Mouse (Mus musculus) hindbrain, embryonic 15.5 days (tissue): ENCODE results near the gene Gm45799. TPM values are rescaled to one million over a fixed set of nuclear protein-coding genes. Genes with fewer than 3 reads are reported as not detected.
A peak's percentile ranks its signal among the peaks of the same experiment; 100 is the strongest.

Experiments used
- ATAC-seq: fragments of 200-750 bp; cut with Nextera tagmentation; 2 replicates; pipeline ENCODE4 v1.8.0; 2017; ENCODE audit warnings: low read depth, moderate number of reproducible peaks, moderate TSS enrichment; ENCODE audit not compliant: low FRiP score
- H3K27ac ChIP-seq: fragments of 300-500 bp; sonication (generic); replicated peaks from 2 replicates; pipeline ENCODE4 v1.5.1; 2015; ENCODE audit warnings: mild to moderate bottlenecking, inconsistent platforms
- H3K27me3 ChIP-seq: fragments of 300-500 bp; sonication (generic); 2 replicates; pipeline ENCODE4 v1.6.1; 2015; ENCODE audit warnings: control low read depth, inconsistent platforms
- H3K36me3 ChIP-seq: fragments of 300-500 bp; sonication (generic); 2 replicates; pipeline ENCODE4 v1.6.1; 2015; ENCODE audit warnings: control low read depth, inconsistent platforms
- H3K4me1 ChIP-seq: fragments of 300-500 bp; sonication (generic); replicated peaks from 2 replicates; pipeline ENCODE4 v1.6.1; 2015; ENCODE audit warnings: control low read depth, inconsistent platforms
- H3K4me2 ChIP-seq: fragments of 300-500 bp; sonication (generic); 2 replicates; pipeline ENCODE4 v1.6.1; 2015; ENCODE audit warnings: moderate library complexity, mild to moderate bottlenecking, inconsistent platforms
- H3K4me3 ChIP-seq: fragments of 300-500 bp; sonication (generic); 2 replicates; pipeline ENCODE4 v1.5.1; 2015; ENCODE audit warnings: mild to moderate bottlenecking, inconsistent platforms
- H3K9ac ChIP-seq: fragments of 300-500 bp; sonication (generic); 2 replicates; pipeline ENCODE4 v1.6.1; 2015; ENCODE audit warnings: inconsistent platforms
- H3K9me3 ChIP-seq: fragments of 300-500 bp; sonication (generic); 2 replicates; pipeline ENCODE4 v1.6.1; 2016; ENCODE audit warnings: control low read depth, inconsistent platforms
- WGBS: fragments of 180-500 bp; shearing (Covaris S2); methylation state at CpG from one replicate; pipeline ENCODE4 v1.1.7; 2015; 5-methylcytosine and 5-hydroxymethylcytosine counted together
- polyA plus RNA-seq: library from polyadenylated mRNA; unstranded; fragments of >200 nt; fragmentation: Nextera tagmentation; extraction: Ambion mirVana; gene quantifications from 2 replicates; pipeline ENCODE4 v1.2.1, GENCODE M21; 2015

The Gm45799 gene
- polyA plus RNA-seq, 1 experiment from 2014 or later: 18.7 TPM

- H3K27me3 ChIP-seq: no peaks in the 10 kb centered on the region
- H3K4me1 ChIP-seq: peaks cover 5% of the 10 kb centered on the region
- peak within 1 kb of the TSS; percentile 40 for H3K4me3 ChIP-seq
- no peaks in the 10 kb centered on the region for H3K36me3 ChIP-seq
- peak within 1 kb of the TSS; percentile 72 for H3K4me2 ChIP-seq
- H3K9me3 ChIP-seq: no peaks in the 10 kb centered on the region
- 0 out of 2 replicates have a peak within 1 kb of the TSS, but pooled peaks have one; percentile 10 for H3K9ac ChIP-seq
- no peak within 1 kb of the TSS for H3K27ac ChIP-seq
- ATAC-seq: peak; percentile 91
- 3% methylated on average over 17 of the region's 17 CpGs for WGBS
Observed at GRCm38 (mm10) chr7:105650639-105651435, 10.5 kb downstream of the Gm45799 start, which contains the start of gene Dnhd1. Gene Dnhd1 (plus strand): TSS chr7:105650827.

GRCm38 (mm10) chr7:105685541-105686197 is 45.3 kb downstream of the Gm45799 start:
- 17% methylated on average over 13 of the region's 13 CpGs for WGBS
- no peaks in the 10 kb centered on the region for H3K4me1 ChIP-seq
- H3K4me3 ChIP-seq: no peak overlapping the region
- no peak overlapping the region for H3K27ac ChIP-seq
- ATAC-seq: peak; percentile 73; the same call in 1 of the 2 replicates
- H3K9ac ChIP-seq: no peak overlapping the region
- H3K36me3 ChIP-seq: no peaks in the 10 kb centered on the region
- H3K9me3 ChIP-seq: no peaks in the 10 kb centered on the region
- H3K27me3 ChIP-seq: no peaks in the 10 kb centered on the region
- peak overlapping the region; percentile 33; the same call in 1 of the 2 replicates for H3K4me2 ChIP-seq

GRCm38 (mm10) chr7:105690875-105691274 is 50.5 kb downstream of the Gm45799 start:
- no peaks in the 10 kb centered on the region for H3K27me3 ChIP-seq
- ATAC-seq: no peak
- H3K9ac ChIP-seq: no peak overlapping the region
- H3K36me3 ChIP-seq: no peaks in the 10 kb centered on the region
- no peak overlapping the region for H3K27ac ChIP-seq
- no peak overlapping the region for H3K4me3 ChIP-seq
- H3K9me3 ChIP-seq: no peaks in the 10 kb centered on the region
- WGBS: 86% methylated on average over 1 of the region's 1 CpGs
- no peak overlapping the region for H3K4me2 ChIP-seq
- no peaks in the 10 kb centered on the region for H3K4me1 ChIP-seq

GRCm38 (mm10) chr7:105703184-105703583 is 62.8 kb downstream of the Gm45799 start:
- Histone ChIP-seq H3K4me3 (no peak overlapping the region), H3K9ac (no peak overlapping the region), H3K27ac (no peak overlapping the region), H3K27me3 (no peaks in the 10 kb centered on the region), H3K36me3 (no peaks in the 10 kb centered on the region), H3K4me1 (no peaks in the 10 kb centered on the region), H3K9me3 (no peaks in the 10 kb centered on the region), H3K4me2 (no peak overlapping the region)
- 86% methylated on average over 16 of the region's 16 CpGs for WGBS
- no peak for ATAC-seq

GRCm38 (mm10) chr7:105703816-105704215 is 63.5 kb downstream of the Gm45799 start:
- Histone ChIP-seq H3K27ac (no peak overlapping the region), H3K9me3 (no peaks in the 10 kb centered on the region), H3K4me1 (no peaks in the 10 kb centered on the region), H3K9ac (no peak overlapping the region), H3K27me3 (no peaks in the 10 kb centered on the region), H3K4me3 (no peak overlapping the region), H3K36me3 (no peaks in the 10 kb centered on the region), H3K4me2 (no peak overlapping the region)
- ATAC-seq: no peak
- 88% methylated on average over 4 of the region's 4 CpGs for WGBS

GRCm38 (mm10) chr7:105708733-105709132 is 68.4 kb downstream of the Gm45799 start:
- 92% methylated on average over 5 of the region's 5 CpGs for WGBS

GRCm38 (mm10) chr7:105715366-105715765 is 75.0 kb downstream of the Gm45799 start:
- WGBS: 67% methylated on average over 3 of the region's 3 CpGs

More at GRCm38 (mm10) chr7:105708733-105709132, 68.4 kb downstream of the Gm45799 start:
- Histone ChIP-seq H3K4me3 (no peak overlapping the region), H3K9me3 (no peaks in the 10 kb centered on the region), H3K9ac (no peak overlapping the region), H3K4me1 (no peaks in the 10 kb centered on the region), H3K36me3 (no peaks in the 10 kb centered on the region), H3K4me2 (no peak overlapping the region), H3K27ac (no peak overlapping the region), H3K27me3 (no peaks in the 10 kb centered on the region)
- ATAC-seq: no peak

GRCm38 (mm10) chr7:105721916-105722315 is 81.6 kb downstream of the Gm45799 start:
- no peak overlapping the region for H3K27ac ChIP-seq
- H3K4me3 ChIP-seq: no peak overlapping the region
- peaks cover 3% of the 10 kb centered on the region; the same call in 1 of the 2 replicates for H3K4me1 ChIP-seq
- H3K4me2 ChIP-seq: no peak overlapping the region
- H3K27me3 ChIP-seq: no peaks in the 10 kb centered on the region
- H3K9me3 ChIP-seq: no peaks in the 10 kb centered on the region
- no peak overlapping the region for H3K9ac ChIP-seq
- H3K36me3 ChIP-seq: no peaks in the 10 kb centered on the region
- WGBS: 83% methylated on average over 2 of the region's 2 CpGs
- no peak for ATAC-seq

More at GRCm38 (mm10) chr7:105715366-105715765, 75.0 kb downstream of the Gm45799 start:
- Histone ChIP-seq H3K36me3 (no peaks in the 10 kb centered on the region), H3K4me3 (no peak overlapping the region), H3K9me3 (no peaks in the 10 kb centered on the region), H3K4me1 (no peaks in the 10 kb centered on the region), H3K27ac (no peak overlapping the region), H3K27me3 (no peaks in the 10 kb centered on the region), H3K9ac (no peak overlapping the region), H3K4me2 (no peak overlapping the region)
- no peak for ATAC-seq

GRCm38 (mm10) chr7:105726144-105726979 is 86.0 kb downstream of the Gm45799 start:
- no peak overlapping the region for H3K9ac ChIP-seq
- ATAC-seq: peak; percentile 86
- peaks cover 3% of the 10 kb centered on the region; the same call in 1 of the 2 replicates for H3K4me1 ChIP-seq
- 0 out of 2 replicates have a peak overlapping the region, but pooled peaks have one; percentile 19 for H3K27ac ChIP-seq
- H3K4me3 ChIP-seq: no peak overlapping the region
- WGBS: 80% methylated on average over 4 of the region's 4 CpGs
- H3K9me3 ChIP-seq: no peaks in the 10 kb centered on the region
- no peak overlapping the region for H3K4me2 ChIP-seq
- H3K36me3 ChIP-seq: peaks cover 13% of the 10 kb centered on the region
- no peaks in the 10 kb centered on the region for H3K27me3 ChIP-seq

GRCm38 (mm10) chr7:105726980-105727325 is 86.6 kb downstream of the Gm45799 start:
- Histone ChIP-seq H3K27me3 (no peaks in the 10 kb centered on the region), H3K36me3 (peaks cover 19% of the 10 kb centered on the region), H3K27ac (no peak overlapping the region), H3K4me3 (no peak overlapping the region), H3K9me3 (no peaks in the 10 kb centered on the region), H3K4me1 (peaks cover 3% of the 10 kb centered on the region; the same call in 1 of the 2 replicates), H3K9ac (no peak overlapping the region), H3K4me2 (no peak overlapping the region)
- no peak for ATAC-seq
- WGBS: 93% methylated on average over 4 of the region's 4 CpGs

GRCm38 (mm10) chr7:105728701-105729428 is 88.5 kb downstream of the Gm45799 start:
- no peak overlapping the region for H3K4me2 ChIP-seq
- 40% methylated on average over 6 of the region's 6 CpGs for WGBS
- H3K9ac ChIP-seq: no peak overlapping the region
- no peaks in the 10 kb centered on the region for H3K27me3 ChIP-seq
- H3K27ac ChIP-seq: 0 out of 2 replicates have a peak overlapping the region, but pooled peaks have one; percentile 2
- peaks cover 3% of the 10 kb centered on the region; the same call in 1 of the 2 replicates for H3K4me1 ChIP-seq
- peaks cover 37% of the 10 kb centered on the region for H3K36me3 ChIP-seq
- H3K4me3 ChIP-seq: no peak overlapping the region
- ATAC-seq: no peak
- no peaks in the 10 kb centered on the region for H3K9me3 ChIP-seq
